ENCODE assay signal across 8 mouse cellular contexts in genomic region chr3:17870895-17871482, GRCm38 (mm10).
A peak's percentile ranks its signal among the peaks of the same experiment; 100 is the strongest.
DNase-seq lines count a peak whose midpoint lies in the region; ATAC-seq lines count a peak whose summit lies in the region.

No protein-coding gene starts in this region.

- no peaks in the 10 kb centered on the region for H3K9me3 ChIP-seq in intestine, embryonic 14.5 days (ENCODE audit: control insufficient read depth, low read length)
- H3K9me3 ChIP-seq in intestine, embryonic 16.5 days (ENCODE audit: control insufficient read depth, low read length), result no peaks in the 10 kb centered on the region
- H3K9me3 ChIP-seq in hindbrain, embryonic 16.5 days (ENCODE audit: control insufficient read depth, low read length), result no peaks in the 10 kb centered on the region

- peak; percentile 51 for DNase-seq in intestine, embryonic 14.5 days (ENCODE audit: low spot score)
- peak; percentile 15 for DNase-seq in 416B (ENCODE audit: low read depth)
- DNase-seq in cerebellum, postnatal 25 days, result peak; percentile 35 to 59
- DNase-seq in right cerebral cortex, postnatal 10 days (ENCODE audit: low spot score in 2 of 2), result peak; percentile 39 to 48
- no peak for DNase-seq in thymus, postnatal 14 days
- no peak for DNase-seq in frontal cortex, postnatal 25 days (ENCODE audit: low spot score in 2 of 2)

- no peak overlapping the region for H3K4me2 ChIP-seq in intestine, embryonic 14.5 days (ENCODE audit: low read length)
- no peak overlapping the region for H3K4me2 ChIP-seq in intestine, embryonic 16.5 days (ENCODE audit: low read depth, low read length)
- no peak overlapping the region for H3K4me2 ChIP-seq in hindbrain, embryonic 16.5 days (ENCODE audit: low read length)

- H3K27ac ChIP-seq in intestine, embryonic 14.5 days (ENCODE audit: low read depth), result no peak overlapping the region
- no peak overlapping the region for H3K27ac ChIP-seq in intestine, embryonic 16.5 days (ENCODE audit: low read length)
- no peak overlapping the region for H3K27ac ChIP-seq in hindbrain, embryonic 16.5 days (ENCODE audit: low read depth, low read length)

- 56% methylated on average over 4 of the region's 4 CpGs for WGBS in intestine, embryonic 14.5 days
- 53% methylated on average over 4 of the region's 4 CpGs for WGBS in intestine, embryonic 16.5 days
- 50% methylated on average over 4 of the region's 4 CpGs for WGBS in hindbrain, embryonic 16.5 days

- H3K36me3 ChIP-seq in intestine, embryonic 14.5 days (ENCODE audit: control insufficient read depth, insufficient read depth, low read length), result no peaks in the 10 kb centered on the region
- no peaks in the 10 kb centered on the region for H3K36me3 ChIP-seq in intestine, embryonic 16.5 days (ENCODE audit: control insufficient read depth, insufficient read depth, low read length)
- H3K36me3 ChIP-seq in hindbrain, embryonic 16.5 days (ENCODE audit: control insufficient read depth, insufficient read depth, low read length), result no peaks in the 10 kb centered on the region

- no peak overlapping the region for H3K9ac ChIP-seq in intestine, embryonic 14.5 days (ENCODE audit: low read length)
- no peak overlapping the region for H3K9ac ChIP-seq in intestine, embryonic 16.5 days (ENCODE audit: low read depth, low read length)
- no peak overlapping the region for H3K9ac ChIP-seq in hindbrain, embryonic 16.5 days (ENCODE audit: low read depth, low read length)

- H3K4me3 ChIP-seq in intestine, embryonic 14.5 days (ENCODE audit: low read depth, low read length), result no peak overlapping the region
- no peak overlapping the region for H3K4me3 ChIP-seq in intestine, embryonic 16.5 days (ENCODE audit: low read length)
- H3K4me3 ChIP-seq in hindbrain, embryonic 16.5 days (ENCODE audit: low read length), result no peak overlapping the region

- H3K27me3 ChIP-seq in intestine, embryonic 14.5 days (replicated peaks; ENCODE audit: control insufficient read depth, insufficient read depth, low read length), result no peaks in the 10 kb centered on the region
- H3K27me3 ChIP-seq in intestine, embryonic 16.5 days (replicated peaks; ENCODE audit: control insufficient read depth, insufficient read depth, low read length), result no peaks in the 10 kb centered on the region
- no peaks in the 10 kb centered on the region for H3K27me3 ChIP-seq in hindbrain, embryonic 16.5 days (replicated peaks; ENCODE audit: control insufficient read depth, insufficient read depth, low read length)

- no peaks in the 10 kb centered on the region for H3K4me1 ChIP-seq in intestine, embryonic 14.5 days (replicated peaks; ENCODE audit: control insufficient read depth, insufficient read depth, low read length)
- H3K4me1 ChIP-seq in intestine, embryonic 16.5 days (ENCODE audit: control insufficient read depth, insufficient read depth, low read length), result no peaks in the 10 kb centered on the region
- no peaks in the 10 kb centered on the region for H3K4me1 ChIP-seq in hindbrain, embryonic 16.5 days (ENCODE audit: control insufficient read depth, insufficient read depth, low read depth, low read length)

- ATAC-seq in intestine, embryonic 14.5 days (replicated peaks; ENCODE audit: low FRiP score, low TSS enrichment, low read depth), result no peak
- no peak for ATAC-seq in intestine, embryonic 16.5 days
- peak; percentile 93 for ATAC-seq in hindbrain, embryonic 16.5 days

Comparison
In these comparisons a context has a peak if more than half of its experiments do, and no peak if none do; other contexts are left out.
1. DNase-seq: peak in intestine, embryonic 14.5 days (single experiment), 416B (single experiment), cerebellum, postnatal 25 days (2 of 2) and right cerebral cortex, postnatal 10 days (2 of 2); none in thymus, postnatal 14 days (single experiment) and frontal cortex, postnatal 25 days (0 of 2).